Mouse (Mus musculus): Measurements from ENCODE around the gene Sept1. TPM values are rescaled to one million over a fixed set of nuclear protein-coding genes. Genes with fewer than 3 reads are reported as not detected.
"Not testable (repeated sequence)": the region's sequence is repeated elsewhere in the genome, so short reads cannot be mapped to it uniquely, and the experiment has no call there.

Gene Sept1
- polyA plus RNA-seq, 1 experiment from 2014 or later, result 22.8 TPM

DNA sequence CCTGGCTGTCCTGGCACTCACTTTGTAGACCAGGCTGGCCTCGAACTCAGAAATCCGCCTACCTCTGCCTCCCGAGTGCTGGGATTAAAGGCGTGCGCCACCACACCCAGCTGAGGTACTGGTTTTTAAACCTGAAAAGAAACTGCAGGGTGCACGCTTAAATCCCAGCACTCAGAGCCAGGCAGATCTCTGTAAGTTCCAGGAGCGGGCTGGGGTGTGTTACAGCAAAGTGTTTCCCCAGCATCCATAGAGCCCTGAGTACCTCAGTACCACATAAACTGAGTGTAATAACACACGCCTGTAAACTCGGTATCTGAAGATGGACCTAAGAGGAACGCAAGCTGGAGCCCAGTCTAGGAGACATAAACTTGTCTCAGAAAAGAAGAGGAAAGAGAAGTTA is 45.6 kb downstream of the Sept1 start:
- no peak overlapping the region for H3K9ac ChIP-seq
- no peaks in the 10 kb centered on the region for H3K4me1 ChIP-seq (replicated peaks)
- no peak overlapping the region for H3K4me3 ChIP-seq
- 67% methylated on average over 10 of the region's 10 CpGs for WGBS
- H3K9me3 ChIP-seq (replicated peaks), result no peaks in the 10 kb centered on the region
- no peaks in the 10 kb centered on the region for H3K27me3 ChIP-seq
- no peak overlapping the region for H3K27ac ChIP-seq
- H3K36me3 ChIP-seq, result peaks cover 13% of the 10 kb centered on the region
- H3K4me2 ChIP-seq, result no peak overlapping the region
- ATAC-seq (replicated peaks; ENCODE audit: insufficient number of reproducible peaks, insufficient read depth, low FRiP score, low read depth), result no peak

DNA sequence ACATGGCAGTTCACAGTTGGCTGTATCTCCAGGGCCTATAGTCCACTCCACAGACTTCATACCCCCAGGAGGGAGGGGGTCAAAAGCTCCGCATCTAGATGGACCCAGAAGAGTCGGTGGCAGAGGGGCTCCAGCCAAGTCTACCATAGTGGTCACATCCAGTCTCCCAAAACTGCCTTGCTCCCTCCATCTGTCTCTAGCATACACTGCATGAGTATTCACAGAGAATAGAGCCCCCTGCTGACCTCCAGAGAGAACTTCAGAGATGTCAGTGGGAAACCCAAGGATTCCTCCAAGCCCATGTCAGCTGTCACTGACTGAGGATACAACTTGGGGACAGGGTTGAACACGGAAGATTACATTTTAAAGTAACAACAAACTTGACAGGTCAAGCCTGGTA is 47.3 kb downstream of the Sept1 start:
- Histone ChIP-seq H3K4me2 (no peak overlapping the region), H3K27me3 (no peaks in the 10 kb centered on the region), H3K4me3 (no peak overlapping the region), H3K27ac (peak overlapping the region; percentile 26; the same call in 1 of the 2 replicates), H3K9ac (no peak overlapping the region), H3K36me3 (no peaks in the 10 kb centered on the region), H3K9me3 (replicated peaks) (no peaks in the 10 kb centered on the region), H3K4me1 (replicated peaks) (no peaks in the 10 kb centered on the region)
- 47% methylated on average over 3 of the region's 3 CpGs for WGBS
- ATAC-seq (replicated peaks; ENCODE audit: insufficient number of reproducible peaks, insufficient read depth, low FRiP score, low read depth), result no peak

DNA sequence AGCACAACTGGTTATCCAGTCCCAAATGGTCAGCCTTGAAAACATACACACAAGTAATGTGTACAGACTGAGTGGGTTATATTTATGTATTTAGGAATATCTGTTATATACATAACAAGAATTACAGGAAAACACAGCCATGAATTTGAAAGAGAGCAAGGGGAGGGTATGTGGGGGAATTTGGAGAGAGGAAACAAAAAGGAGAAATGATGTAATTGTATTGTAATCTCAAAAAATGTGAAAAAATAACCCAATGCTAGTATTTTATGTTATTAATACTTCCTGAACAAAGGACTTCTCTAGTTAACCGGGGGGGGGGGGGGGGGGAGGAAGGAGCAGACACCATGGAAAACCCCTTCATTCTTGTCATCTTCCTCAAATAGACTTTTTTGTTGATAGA is 48.2 kb downstream of the Sept1 start:
- Histone ChIP-seq H3K4me3 (no peak overlapping the region), H3K9ac (no peak overlapping the region), H3K27me3 (no peaks in the 10 kb centered on the region), H3K27ac (0 out of 2 replicates have a peak overlapping the region, but pooled peaks have one; percentile 26), H3K4me1 (replicated peaks) (no peaks in the 10 kb centered on the region), H3K9me3 (replicated peaks) (no peaks in the 10 kb centered on the region), H3K36me3 (no peaks in the 10 kb centered on the region), H3K4me2 (no peak overlapping the region)
- no peak for ATAC-seq (replicated peaks; ENCODE audit: insufficient number of reproducible peaks, insufficient read depth, low FRiP score, low read depth)
- 40% methylated on average over 1 of the region's 1 CpGs for whole genome bisulfite sequencing

DNA sequence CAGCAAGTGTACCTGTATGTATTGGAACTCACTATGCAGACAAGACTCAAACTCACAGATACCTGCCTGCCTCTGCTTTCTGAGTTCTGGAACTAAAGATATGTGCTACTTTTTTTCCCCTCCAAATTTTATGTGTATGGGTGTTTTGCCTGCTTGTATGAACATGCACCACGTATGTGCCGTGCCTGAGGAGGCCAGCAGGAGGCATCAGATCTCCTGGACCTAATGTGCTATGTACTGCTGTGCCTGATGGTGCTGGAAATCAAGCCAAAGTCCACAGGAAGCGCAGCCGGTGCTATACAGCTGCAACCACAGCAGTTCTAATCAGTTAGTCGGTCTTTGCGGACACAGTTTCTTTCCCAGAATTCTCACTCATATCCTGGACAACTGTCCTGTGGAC is 49.1 kb downstream of the Sept1 start:
- no peak for ATAC-seq (replicated peaks; ENCODE audit: insufficient number of reproducible peaks, insufficient read depth, low FRiP score, low read depth)
- H3K9ac ChIP-seq, result no peak overlapping the region
- WGBS, result 64% methylated on average over 6 of the region's 6 CpGs

DNA sequence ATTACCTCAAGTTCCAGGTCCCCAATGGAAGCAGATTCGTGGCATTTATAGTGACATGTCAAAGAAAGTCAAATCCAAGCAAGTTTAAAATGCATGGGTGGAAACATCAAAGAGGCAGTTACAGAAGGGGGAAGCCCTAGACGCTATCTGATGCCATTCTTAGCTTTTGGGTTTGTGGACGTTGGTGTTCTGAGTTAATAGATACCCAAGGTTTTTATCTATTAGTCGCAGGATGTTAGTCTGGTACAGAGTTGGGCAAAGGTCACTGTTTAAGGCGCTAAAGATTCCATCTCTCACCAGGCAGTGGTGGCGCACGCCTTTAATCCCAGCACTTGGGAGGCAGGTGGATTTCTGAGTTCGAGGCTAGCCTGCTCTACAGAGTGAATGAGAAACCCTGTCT is 49.6 kb downstream of the Sept1 start:
- H3K4me2 ChIP-seq, result no peak overlapping the region
- no peaks in the 10 kb centered on the region for H3K4me1 ChIP-seq (replicated peaks)
- no peak overlapping the region for H3K4me3 ChIP-seq
- ATAC-seq (replicated peaks; ENCODE audit: insufficient number of reproducible peaks, insufficient read depth, low FRiP score, low read depth), result no peak
- H3K27me3 ChIP-seq, result no peaks in the 10 kb centered on the region
- H3K9ac ChIP-seq, result no peak overlapping the region
- H3K9me3 ChIP-seq (replicated peaks), result no peaks in the 10 kb centered on the region
- 67% methylated on average over 8 of the region's 8 CpGs for WGBS
- no peaks in the 10 kb centered on the region for H3K36me3 ChIP-seq
- H3K27ac ChIP-seq, result no peak overlapping the region

More for the DNA sequence above, 49.1 kb downstream of the Sept1 start:
- Histone ChIP-seq H3K27me3 (no peaks in the 10 kb centered on the region), H3K4me3 (no peak overlapping the region), H3K36me3 (no peaks in the 10 kb centered on the region), H3K4me1 (replicated peaks) (no peaks in the 10 kb centered on the region), H3K4me2 (no peak overlapping the region), H3K9me3 (replicated peaks) (no peaks in the 10 kb centered on the region), H3K27ac (no peak overlapping the region)

DNA sequence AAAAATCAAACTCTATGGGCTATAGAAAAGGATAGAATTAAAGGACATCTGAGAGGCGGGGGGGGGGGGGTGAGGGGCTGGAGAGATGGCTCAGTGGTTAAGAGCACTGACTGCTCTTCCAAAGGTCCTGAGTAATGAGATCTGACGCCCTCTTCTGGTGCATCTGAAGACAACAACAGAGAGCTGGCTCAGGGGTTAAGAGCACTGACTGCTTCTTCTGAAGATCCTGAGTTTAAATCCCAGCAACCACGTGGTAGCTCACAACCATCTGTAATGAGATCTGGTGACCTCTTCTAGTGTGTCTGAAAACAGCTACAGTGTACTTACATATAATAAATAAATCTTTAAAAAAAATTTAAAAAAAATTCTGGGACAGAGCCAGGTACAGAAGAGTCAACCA is 51.2 kb downstream of the Sept1 start:
- not testable (repeated sequence) for H3K27me3 ChIP-seq; H3K27ac ChIP-seq; H3K4me2 ChIP-seq; H3K4me3 ChIP-seq; ATAC-seq (replicated peaks; ENCODE audit: insufficient number of reproducible peaks, insufficient read depth, low FRiP score, low read depth); H3K4me1 ChIP-seq (replicated peaks); H3K9ac ChIP-seq; H3K9me3 ChIP-seq (replicated peaks); H3K36me3 ChIP-seq
- WGBS, result 4% methylated on average over 2 of the region's 3 CpGs

DNA sequence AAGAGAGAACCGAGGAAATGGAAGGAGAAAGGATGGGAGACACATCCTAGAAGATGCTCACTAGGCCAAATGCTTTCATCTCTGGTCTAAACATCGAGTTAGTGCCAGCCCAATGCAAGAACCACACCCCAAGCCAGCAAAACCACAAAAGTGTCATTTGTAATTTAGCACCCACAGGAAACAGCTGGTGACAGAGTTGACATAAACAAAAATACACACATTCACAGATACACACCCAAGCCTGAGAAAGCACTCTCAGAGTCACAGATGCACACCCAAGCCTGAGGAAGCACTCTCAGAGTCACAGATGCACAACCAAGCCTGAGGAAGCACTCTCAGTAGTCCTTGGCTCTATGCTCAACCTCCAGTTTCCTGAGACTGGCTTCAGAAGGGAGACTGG is 52.1 kb downstream of the Sept1 start:
- Histone ChIP-seq H3K9me3 (replicated peaks) (no peaks in the 10 kb centered on the region), H3K27me3 (no peaks in the 10 kb centered on the region), H3K27ac (no peak overlapping the region), H3K9ac (no peak overlapping the region), H3K4me2 (no peak overlapping the region), H3K4me3 (no peak overlapping the region), H3K4me1 (replicated peaks) (no peaks in the 10 kb centered on the region), H3K36me3 (no peaks in the 10 kb centered on the region)
- 48% methylated on average over 2 of the region's 2 CpGs for WGBS
- no peak for ATAC-seq (replicated peaks; ENCODE audit: insufficient number of reproducible peaks, insufficient read depth, low FRiP score, low read depth)

DNA sequence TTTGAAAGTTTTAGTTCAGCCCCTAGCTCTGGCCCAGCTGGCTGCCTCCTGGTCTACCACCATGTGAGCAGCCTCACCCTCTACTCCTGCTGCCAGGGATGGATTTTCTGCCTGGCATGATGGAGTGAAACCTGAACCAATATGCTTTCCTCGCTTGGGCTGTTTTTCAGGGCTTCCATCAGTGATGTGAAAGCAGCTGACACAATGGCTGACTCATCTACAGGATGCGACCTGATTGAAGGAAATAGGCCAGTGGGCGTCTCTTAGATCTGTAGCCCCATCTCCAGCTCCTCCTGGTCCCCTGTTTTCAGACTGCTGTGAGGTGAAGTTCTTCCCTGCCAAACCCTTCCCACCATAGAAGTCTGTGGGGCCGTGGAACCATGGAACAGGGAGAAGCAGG is 56.0 kb downstream of the Sept1 start:
- H3K4me2 ChIP-seq, result no peak overlapping the region
- H3K4me1 ChIP-seq (replicated peaks), result no peaks in the 10 kb centered on the region
- H3K27me3 ChIP-seq, result no peaks in the 10 kb centered on the region
- H3K36me3 ChIP-seq, result no peaks in the 10 kb centered on the region
- H3K27ac ChIP-seq, result no peak overlapping the region
- 59% methylated on average over 4 of the region's 4 CpGs for WGBS
- H3K4me3 ChIP-seq, result no peak overlapping the region
- H3K9me3 ChIP-seq (replicated peaks), result no peaks in the 10 kb centered on the region; the same call in 1 of the 2 replicates
- H3K9ac ChIP-seq, result no peak overlapping the region
- ATAC-seq (replicated peaks; ENCODE audit: insufficient number of reproducible peaks, insufficient read depth, low FRiP score, low read depth), result no peak

DNA sequence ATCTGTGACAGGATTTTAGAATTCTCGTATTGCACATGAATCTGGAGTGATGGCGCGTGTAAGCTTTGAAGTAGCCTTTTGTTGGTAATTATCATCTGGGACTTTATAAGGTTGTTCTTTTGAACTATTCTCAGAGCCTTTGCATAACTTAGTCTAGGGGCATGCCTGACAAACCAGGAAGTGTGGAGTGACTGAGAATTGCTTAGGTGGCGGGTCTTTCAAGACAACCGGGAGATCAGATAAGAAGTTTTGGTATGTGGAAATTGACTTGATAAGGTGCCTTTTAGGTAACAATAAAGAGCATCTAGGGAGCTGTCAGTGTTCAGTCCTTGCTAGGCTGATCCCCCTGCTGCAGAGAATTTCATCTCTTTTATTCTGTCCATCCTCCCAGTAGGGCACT is 66.4 kb downstream of the Sept1 start:
- H3K27ac ChIP-seq, result no peak overlapping the region
- H3K9ac ChIP-seq, result no peak overlapping the region
- H3K36me3 ChIP-seq, result no peaks in the 10 kb centered on the region
- H3K9me3 ChIP-seq (replicated peaks), result no peaks in the 10 kb centered on the region
- 74% methylated on average over 5 of the region's 5 CpGs for WGBS
- H3K4me2 ChIP-seq, result no peak overlapping the region
- H3K4me1 ChIP-seq (replicated peaks), result no peaks in the 10 kb centered on the region
- no peak for ATAC-seq (replicated peaks; ENCODE audit: insufficient number of reproducible peaks, insufficient read depth, low FRiP score, low read depth)
- H3K4me3 ChIP-seq, result no peak overlapping the region
- H3K27me3 ChIP-seq, result no peaks in the 10 kb centered on the region

DNA sequence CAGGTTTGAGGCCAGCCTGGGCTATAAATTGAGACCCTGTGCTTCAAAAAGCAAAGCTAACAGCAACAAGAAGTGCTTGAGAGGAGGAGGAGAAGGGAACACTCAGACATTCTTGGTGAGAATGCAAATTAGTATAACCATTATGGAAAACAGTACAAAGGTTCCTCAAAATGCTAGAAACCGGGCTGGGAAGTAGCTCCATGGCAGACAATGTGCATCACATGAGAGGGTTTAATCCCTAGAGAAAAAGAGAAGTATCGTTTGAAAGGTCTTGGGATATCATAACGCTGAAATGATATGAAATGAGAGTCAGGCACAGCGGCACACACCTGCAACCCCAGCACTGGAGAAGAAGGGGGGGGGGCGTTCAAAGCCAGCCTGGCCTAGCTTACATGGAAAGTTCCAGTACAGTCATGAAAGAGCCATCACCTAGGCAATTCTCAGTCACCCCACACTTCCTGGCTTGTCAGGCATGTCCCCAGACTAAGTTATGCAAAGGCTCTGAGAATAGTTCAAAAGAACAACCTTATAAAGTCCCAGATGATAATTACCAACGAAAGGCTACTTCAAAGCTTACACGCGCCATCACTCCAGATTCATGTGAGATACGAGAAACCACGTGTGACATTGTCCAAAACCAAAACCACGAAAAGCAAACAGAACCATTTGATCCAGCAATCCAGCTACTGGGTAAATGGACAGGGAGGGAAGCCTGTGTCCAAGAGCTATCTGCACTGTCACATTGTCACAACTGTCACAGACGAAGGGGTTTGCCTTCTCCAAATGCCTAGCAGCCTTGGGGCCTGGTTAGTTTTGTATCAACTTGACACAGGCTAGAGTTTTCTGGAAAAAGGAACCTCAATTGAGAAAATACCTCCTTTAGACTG is 67.1 kb downstream of the Sept1 start:
- no peak overlapping the region for H3K27ac ChIP-seq

More for the DNA sequence above, 67.1 kb downstream of the Sept1 start:
- Histone ChIP-seq H3K9me3 (replicated peaks) (no peaks in the 10 kb centered on the region), H3K4me3 (no peak overlapping the region), H3K27me3 (no peaks in the 10 kb centered on the region), H3K9ac (no peak overlapping the region), H3K4me2 (no peak overlapping the region), H3K36me3 (no peaks in the 10 kb centered on the region), H3K4me1 (replicated peaks) (no peaks in the 10 kb centered on the region)
- ATAC-seq (replicated peaks; ENCODE audit: insufficient number of reproducible peaks, insufficient read depth, low FRiP score, low read depth), result no peak
- 78% methylated on average over 12 of the region's 12 CpGs for WGBS

All from heart, embryonic 15.5 days (tissue).